Comparison of ENCODE assay signal across 25 mouse cellular contexts in genomic region chr10:117475086-117475945, GRCm38 (mm10).
"Had no signal": no experiment of that assay in that cellular context is flagged by ENCODE, and none has a peak within 500 bp of the region (broad histone marks: within the 10 kb centered on the region; RNA-seq: fewer than 3 reads in every experiment).

No protein-coding gene starts in this region.

- H3K36me3 ChIP-seq: heart, embryonic 12.5 days; hindbrain, embryonic 10.5 days; hindbrain, embryonic 12.5 days; intestine, embryonic 15.5 days; limb, embryonic 10.5 days; limb, embryonic 12.5 days had no signal

- ATAC-seq: hindbrain, embryonic 16.5 days; inflammation-experienced regulatory T-cells, adult 6 months; intestine, embryonic 15.5 days; intestine, postnatal 0 days had no signal

- H3K4me2 ChIP-seq: heart, embryonic 12.5 days; hindbrain, embryonic 12.5 days; hindbrain, embryonic 14.5 days; intestine, embryonic 15.5 days; limb, embryonic 12.5 days; liver, embryonic 11.5 days had no signal

- H3K27me3 ChIP-seq: heart, embryonic 12.5 days; intestine, embryonic 15.5 days; limb, embryonic 12.5 days had no signal

- H3K9ac ChIP-seq: heart, embryonic 12.5 days; hindbrain, embryonic 12.5 days; hindbrain, embryonic 14.5 days; intestine, embryonic 15.5 days; limb, embryonic 12.5 days had no signal

- DNase-seq: gastrocnemius, adult 2 months; gastrocnemius, postnatal 10 days; gastrocnemius, postnatal 25 days; heart, adult 2 months; heart, postnatal 10 days; heart, postnatal 4 days; kidney, adult 18-20 months; kidney, adult 8-10 months; kidney, postnatal 10 days; kidney, postnatal 25 days; kidney, postnatal 4 days; liver had no signal

- H3K9me3 ChIP-seq: hindbrain, embryonic 12.5 days; intestine, embryonic 15.5 days; limb, embryonic 10.5 days had no signal

- H3K4me1 ChIP-seq: hindbrain, embryonic 12.5 days had no signal

- H3K4me3 ChIP-seq: gastrocnemius, adult 2 months; heart, adult 2 months; heart, embryonic 12.5 days; hindbrain, embryonic 10.5 days; hindbrain, embryonic 12.5 days; intestine, embryonic 15.5 days; layer of hippocampus, adult 2 months; left cerebral cortex, adult 2 months; limb, embryonic 10.5 days; limb, embryonic 12.5 days had no signal

- H3K27ac ChIP-seq: gastrocnemius, adult 2 months; heart, adult 2 months; hindbrain, embryonic 10.5 days; hindbrain, embryonic 12.5 days; hindbrain, embryonic 14.5 days; intestine, embryonic 15.5 days; layer of hippocampus, adult 2 months; left cerebral cortex, adult 2 months; limb, embryonic 10.5 days; limb, embryonic 12.5 days had no signal
